Mouse (Mus musculus) olfactory bulb, adult 2 months (tissue): ENCODE measurements around the gene Tspan31.

Experiments used
- CTCF ChIP-seq: fragments of 200-500 bp; IDR thresholded peaks from 2 replicates; pipeline ENCODE4 v1.5.1; 2012; ENCODE audit warnings: low read depth, mild to moderate bottlenecking, low read length, moderate library complexity; ENCODE audit not compliant: insufficient read depth
- POLR2A ChIP-seq: fragments of 200-500 bp; IDR thresholded peaks from 2 replicates; pipeline ENCODE4 v1.6.1; 2012; ENCODE audit warnings: mild to moderate bottlenecking, low read depth, low read length, moderate library complexity; ENCODE audit not compliant: insufficient read depth

DNA sequence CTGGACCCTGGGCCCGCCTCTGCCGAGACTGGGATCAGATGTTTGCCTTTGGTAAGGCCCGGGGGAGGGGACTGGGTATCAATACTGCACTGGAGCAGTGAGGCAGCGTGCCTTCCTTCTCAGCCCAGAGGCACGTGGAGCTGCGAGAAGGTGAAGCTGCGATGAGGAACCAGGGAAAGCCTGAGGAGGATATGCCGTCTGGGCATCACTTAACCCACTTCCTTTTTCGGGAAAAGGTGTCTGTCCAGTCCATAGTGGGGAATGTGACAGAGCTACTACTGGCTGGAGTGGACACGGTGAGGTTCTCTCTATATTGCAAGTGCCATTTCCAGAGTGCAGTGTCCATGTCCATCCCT is 20.0 kb downstream of the Tspan31 start:
- no peak for TF ChIP-seq POLR2A
- TF ChIP-seq CTCF = no peak
